Mouse (Mus musculus) heart, adult 8-10 months (tissue): ENCODE measurements around the gene Ms4a8a. TPM values are rescaled to one million over a fixed set of nuclear protein-coding genes. Genes with fewer than 3 reads are reported as not detected.

ENCODE experiments used
- total RNA-seq, 4 experiments: library from RNA; stranded (reverse); gene quantifications; 2 replicates each; pipeline ENCODE4 v1.2.4; 2022

Gene Ms4a8a
- total RNA-seq, 4 experiments from 2014 or later, result 0.82 to 4.2 (median 1.4) TPM

Other genes with a start within 250 kb of the Ms4a8a start
- 1 to 10 TPM; 1.7 to 2.7 (median 2.1) TPM for gene Slc15a3, start 241.4 kb downstream of the Ms4a8a start, total RNA-seq
- 10 to 100 TPM in 3 of 4 experiments, 1 to 10 TPM in 1; 9.2 to 11.3 (median 10.9) TPM for gene Tmem132a, start 211.2 kb downstream of the Ms4a8a start, total RNA-seq
- 100 to 1,000 TPM; 103 to 117 (median 104) TPM for gene Tmem109, start 199.1 kb downstream of the Ms4a8a start, total RNA-seq
- gene Prpf19, start 185.9 kb downstream of the Ms4a8a start, total RNA-seq, result 100 to 1,000 TPM; 259 to 280 (median 264) TPM
- not detected for gene Zp1, start 160.5 kb downstream of the Ms4a8a start, total RNA-seq
- under 1 TPM in 1 of 4 experiments, not detected in 3; 0.19 TPM for gene Ptgdr2, start 143.9 kb downstream of the Ms4a8a start, total RNA-seq
- 1 to 10 TPM; 5.6 to 7.3 (median 6.4) TPM for gene Ccdc86, start 131.8 kb downstream of the Ms4a8a start, total RNA-seq
- gene Ms4a10, start 106.4 kb downstream of the Ms4a8a start, total RNA-seq, result not detected
- gene Ms4a15, start 87.9 kb downstream of the Ms4a8a start, total RNA-seq, result not detected
- gene Ms4a18, start 63.1 kb downstream of the Ms4a8a start, total RNA-seq, result not detected
- not detected for gene 1700017D01Rik, start 49.8 kb upstream of the Ms4a8a start, total RNA-seq
- not detected for gene 1700025F22Rik, start 84.2 kb upstream of the Ms4a8a start, total RNA-seq
- not detected for gene Ms4a13, start 115.6 kb upstream of the Ms4a8a start, total RNA-seq
- gene Ms4a12, start 151.3 kb upstream of the Ms4a8a start, total RNA-seq, result not detected
- gene Ms4a1, start 185.1 kb upstream of the Ms4a8a start, total RNA-seq, result under 1 TPM; 0.33 to 0.78 (median 0.34) TPM
- gene Ms4a5, start 202.8 kb upstream of the Ms4a8a start, total RNA-seq, result not detected
- under 1 TPM in 3 of 4 experiments, not detected in 1; 0.12 to 0.20 (median 0.13) TPM for gene Ms4a14, start 233.4 kb upstream of the Ms4a8a start, total RNA-seq